Mouse (Mus musculus): ENCODE results near the gene Gsc2. TPM values are rescaled to one million over a fixed set of nuclear protein-coding genes. Genes with fewer than 3 reads are reported as not detected.

Gene Gsc2
- total RNA-seq (2012; rRNA removed) (not detected in 2 replicates), polyA plus RNA-seq (2012; ENCODE audit: insufficient read depth in 1 of 2, insufficient read length in 2 of 2, low read depth in 1 of 2, low replicate concordance in 2 of 2, missing spikeins in 1 of 2) (not detected)

- no peak within 1 kb of the TSS for H3K4me3 ChIP-seq (ENCODE audit: control insufficient read depth in 1 of 2, insufficient read depth in 1 of 2, low read depth in 2 of 2, low read length in 2 of 2)
- H3K9me3 ChIP-seq (replicated peaks; ENCODE audit: insufficient read depth, low read length) = no peaks in the 10 kb centered on the region
- no peaks in the 10 kb centered on the region for H3K27me3 ChIP-seq (ENCODE audit: control insufficient read depth in 1 of 2, insufficient read depth in 2 of 2, low read length in 2 of 2)
- no peak within 1 kb of the TSS for H3K27ac ChIP-seq (ENCODE audit: control insufficient read depth, low read depth, low read length)
- peaks cover 0 to 3% of the 10 kb centered on the region in 2 experiments; a peak in 2 of 4 replicates for H3K4me1 ChIP-seq (ENCODE audit: control insufficient read depth in 1 of 2, insufficient read depth in 2 of 2, low read length in 2 of 2)
- no peak within 1 kb of the TSS for H3K9ac ChIP-seq (ENCODE audit: control insufficient read depth, low read depth, low read length, poor library complexity, severe bottlenecking)
- H3K36me3 ChIP-seq (ENCODE audit: control insufficient read depth in 1 of 2, insufficient read depth in 2 of 2, low read length in 2 of 2) = peaks cover 0 to 3% of the 10 kb centered on the region in 2 experiments; a peak in 1 of 4 replicates
- H3K79me2 ChIP-seq (ENCODE audit: control insufficient read depth, insufficient read depth, low read length, poor library complexity) = peaks cover 10% of the 10 kb centered on the region
- no peak for DNase-seq (ENCODE audit: low read depth, low spot score)
- TF ChIP-seq POLR2AphosphoS2 (IDR thresholded peaks at IDR 0.05; ENCODE audit: low read length) = no peak
- TF ChIP-seq MAZ (IDR thresholded peaks at IDR 0.05; ENCODE audit: low read depth, low read length) = no peak
- no peak for TF ChIP-seq ZNF384 (IDR thresholded peaks at IDR 0.05; ENCODE audit: low read depth, low read length)
- no peak for TF ChIP-seq E2F4 (IDR thresholded peaks at IDR 0.05; ENCODE audit: borderline replicate concordance, low read depth, low read length)
- TF ChIP-seq RAD21 (IDR thresholded peaks at IDR 0.05; ENCODE audit: low read depth, low read length) = no peak
- TF ChIP-seq ZMIZ1 (IDR thresholded peaks at IDR 0.05; ENCODE audit: low read depth, low read length) = no peak
- no peak for TF ChIP-seq CTCF (IDR thresholded peaks at IDR 0.05 in 2 of 3, conservative IDR thresholded peaks at IDR 0.05 in 1 of 3; ENCODE audit: control insufficient read depth in 1 of 3, insufficient read depth in 1 of 3, low read depth in 2 of 3, low read length in 3 of 3, poor library complexity in 1 of 3, severe bottlenecking in 1 of 3)
- TF ChIP-seq TBP (IDR thresholded peaks at IDR 0.05; ENCODE audit: low read depth, low read length) = no peak
- no peak for TF ChIP-seq ZC3H11A (IDR thresholded peaks at IDR 0.05; ENCODE audit: low read depth, low read length)
- TF ChIP-seq HCFC1 (IDR thresholded peaks at IDR 0.05; ENCODE audit: low read depth, low read length) = no peak
These were observed at the start of gene Gsc2 for GRCm38 (mm10) chr16:17914307-17915249. Gene Gsc2, minus strand, starts transcription at chr16:17915059.

DNA sequence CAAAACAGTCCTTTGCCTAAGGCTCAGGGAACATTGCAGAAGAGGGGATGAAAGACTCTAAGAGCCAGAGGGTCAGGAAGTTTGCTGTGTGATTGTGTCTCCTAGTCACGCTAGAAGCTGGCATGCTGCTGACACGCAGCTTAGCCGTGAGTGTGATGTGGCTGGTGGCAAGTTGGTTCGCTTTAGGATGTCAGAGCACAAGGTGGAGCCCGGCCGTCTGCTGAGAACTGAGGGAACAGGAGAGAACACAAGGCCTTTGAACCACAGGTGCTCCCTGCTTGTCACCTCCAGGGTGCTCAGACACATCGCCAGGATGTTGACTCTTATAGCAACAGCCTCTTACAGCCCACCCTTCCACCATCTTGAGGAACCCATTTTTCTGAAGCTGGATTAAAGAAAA is 47.2 kb upstream of the Gsc2 start:
- DNase-seq (ENCODE audit: low read depth, low spot score) = no peak
- Histone ChIP-seq H3K9ac (ENCODE audit: control insufficient read depth, low read depth, low read length, poor library complexity, severe bottlenecking) (no peak overlapping the region), H3K36me3 (ENCODE audit: control insufficient read depth in 1 of 2, insufficient read depth in 2 of 2, low read length in 2 of 2) (no peaks in the 10 kb centered on the region), H3K4me3 (ENCODE audit: control insufficient read depth in 1 of 2, insufficient read depth in 1 of 2, low read depth in 2 of 2, low read length in 2 of 2) (no peak overlapping the region), H3K4me1 (ENCODE audit: control insufficient read depth in 1 of 2, insufficient read depth in 2 of 2, low read length in 2 of 2) (no peaks in the 10 kb centered on the region), H3K79me2 (ENCODE audit: control insufficient read depth, insufficient read depth, low read length, poor library complexity) (no peaks in the 10 kb centered on the region), H3K27me3 (ENCODE audit: control insufficient read depth in 1 of 2, insufficient read depth in 2 of 2, low read length in 2 of 2) (no peaks in the 10 kb centered on the region), H3K27ac (ENCODE audit: control insufficient read depth, low read depth, low read length) (no peak overlapping the region), H3K9me3 (replicated peaks; ENCODE audit: insufficient read depth, low read length) (no peaks in the 10 kb centered on the region)
- no peak for TF ChIP-seq UBTF (IDR thresholded peaks at IDR 0.05; ENCODE audit: borderline replicate concordance, insufficient read depth, low read depth, low read length)
- no peak for TF ChIP-seq SIN3A (IDR thresholded peaks at IDR 0.05; ENCODE audit: low read length)
- TF ChIP-seq CHD1 (IDR thresholded peaks at IDR 0.05; ENCODE audit: low read depth, low read length) = no peak
- TF ChIP-seq E2F4 (IDR thresholded peaks at IDR 0.05; ENCODE audit: borderline replicate concordance, low read depth, low read length) = no peak
- no peak for TF ChIP-seq RAD21 (IDR thresholded peaks at IDR 0.05; ENCODE audit: low read depth, low read length)
- TF ChIP-seq MAX (IDR thresholded peaks at IDR 0.05; ENCODE audit: low read length) = no peak
- TF ChIP-seq TCF12 (IDR thresholded peaks at IDR 0.05; ENCODE audit: low read depth, low read length) = no peak
- TF ChIP-seq ETS1 (IDR thresholded peaks at IDR 0.05; ENCODE audit: low read depth, low read length) = no peak

Measured in MEL (cell line).